10 mouse cellular contexts compared by ENCODE assay signal in the genomic region with DNA sequence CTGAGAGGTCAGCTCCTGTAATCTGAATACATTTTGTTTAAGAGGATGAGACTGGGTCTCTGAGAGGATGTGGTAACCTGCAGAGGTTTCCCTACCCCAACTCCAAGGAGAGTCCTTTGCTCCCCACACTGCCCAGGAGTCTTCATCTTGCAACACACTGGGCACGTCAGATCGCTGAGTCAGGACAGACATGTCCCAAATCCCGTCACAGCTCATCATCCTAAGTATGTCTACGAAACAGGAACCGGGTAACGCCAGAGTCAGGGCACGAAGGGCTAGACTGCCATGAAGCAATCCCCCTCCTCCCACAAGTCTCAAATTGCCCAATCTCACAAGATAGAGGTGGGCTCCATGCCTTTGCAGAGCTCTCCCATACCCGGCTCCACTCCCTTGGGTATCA. TPM values are rescaled to one million over a fixed set of nuclear protein-coding genes. Genes with fewer than 3 reads are reported as not detected.
A peak's percentile ranks its signal among the peaks of the same experiment; 100 is the strongest.
DNase-seq lines count a peak whose midpoint lies in the region; ATAC-seq and TF ChIP-seq lines count a peak whose summit lies in the region.
"Had no signal": no experiment of that assay in that cellular context is flagged by ENCODE, and none has a peak within 500 bp of the region (broad histone marks: within the 10 kb centered on the region; RNA-seq: fewer than 3 reads in every experiment).

No protein-coding gene starts in this region.

- 82% methylated on average over 8 of the region's 8 CpGs for WGBS in heart, embryonic 12.5 days
- WGBS in lung, adult 2 months: 74% methylated on average over 8 of the region's 8 CpGs
- 69% methylated on average over 8 of the region's 8 CpGs for WGBS in liver, embryonic 16.5 days (ENCODE audit: insufficient replicate concordance)
- 85% methylated on average over 8 of the region's 8 CpGs for WGBS in stomach, embryonic 14.5 days

- peaks cover 27% of the 10 kb centered on the region for H3K4me1 ChIP-seq in heart, embryonic 12.5 days (replicated peaks)
- H3K4me1 ChIP-seq in lung, adult 2 months (ENCODE audit: control insufficient read depth, insufficient read depth, low read length): peaks cover 13% of the 10 kb centered on the region
- H3K4me1 ChIP-seq in liver, embryonic 16.5 days (ENCODE audit: control insufficient read depth, low read depth, low read length): peaks cover 25% of the 10 kb centered on the region
- H3K4me1 ChIP-seq in stomach, embryonic 14.5 days (ENCODE audit: control insufficient read depth, insufficient read depth, low read length): peaks cover 18% of the 10 kb centered on the region

- peaks cover 46% of the 10 kb centered on the region for H3K36me3 ChIP-seq in heart, embryonic 12.5 days
- peaks cover 34% of the 10 kb centered on the region for H3K36me3 ChIP-seq in liver, embryonic 16.5 days (ENCODE audit: control insufficient read depth, insufficient read depth)
- peaks cover 36% of the 10 kb centered on the region for H3K36me3 ChIP-seq in stomach, embryonic 14.5 days (ENCODE audit: control insufficient read depth, insufficient read depth, low read length)

- ATAC-seq in heart, embryonic 12.5 days (ENCODE audit: insufficient number of reproducible peaks, low FRiP score): no peak
- ATAC-seq in liver, embryonic 16.5 days (ENCODE audit: low read depth): no peak
- no peak for ATAC-seq in stomach, embryonic 14.5 days (ENCODE audit: insufficient number of reproducible peaks, insufficient read depth, low FRiP score, low read depth)

- no peak for TF ChIP-seq POLR2A in lung, adult 2 months (IDR thresholded peaks at IDR 0.05; ENCODE audit: borderline replicate concordance, extremely low read depth, low read depth, low read length)

- no peak for DNase-seq in heart, adult 9 months (ENCODE audit: low spot score in 2 of 2)
- DNase-seq in lung, adult 18-20 months: peak; percentile 16
- no peak for DNase-seq in lung, adult 2 months
- DNase-seq in urinary bladder, postnatal 25 days (ENCODE audit: low spot score): no peak
- DNase-seq in frontal cortex, postnatal 36 days (ENCODE audit: low spot score in 2 of 2): no peak
- DNase-seq: gastrocnemius, postnatal 14 days had no signal

- no peaks in the 10 kb centered on the region for H3K27me3 ChIP-seq in heart, embryonic 12.5 days (replicated peaks)
- no peaks in the 10 kb centered on the region for H3K27me3 ChIP-seq in liver, embryonic 16.5 days (ENCODE audit: control insufficient read depth, insufficient read depth, low read depth, low read length)
- H3K27me3 ChIP-seq in stomach, embryonic 14.5 days (ENCODE audit: control insufficient read depth, insufficient read depth, low read length): no peaks in the 10 kb centered on the region

- no peaks in the 10 kb centered on the region for H3K9me3 ChIP-seq in heart, embryonic 12.5 days (replicated peaks)
- H3K9me3 ChIP-seq in liver, embryonic 16.5 days (replicated peaks; ENCODE audit: control insufficient read depth, low read length): no peaks in the 10 kb centered on the region
- H3K9me3 ChIP-seq in stomach, embryonic 14.5 days (ENCODE audit: control insufficient read depth, low read depth, low read length): no peaks in the 10 kb centered on the region

- no peak overlapping the region for H3K9ac ChIP-seq in heart, embryonic 12.5 days
- peak overlapping the region; percentile 18; the same call in 1 of the 2 replicates for H3K9ac ChIP-seq in liver, embryonic 16.5 days (ENCODE audit: low read depth, low read length)
- H3K9ac ChIP-seq in stomach, embryonic 14.5 days (replicated peaks; ENCODE audit: low read depth, low read length): no peak overlapping the region

- no peak overlapping the region for H3K4me3 ChIP-seq in heart, embryonic 12.5 days
- no peak overlapping the region for H3K4me3 ChIP-seq in lung, adult 2 months (replicated peaks; ENCODE audit: extremely low read depth, low read depth, low read length)
- peak overlapping the region; percentile 82 for H3K4me3 ChIP-seq in liver, embryonic 16.5 days (ENCODE audit: low read depth, low read length)
- H3K4me3 ChIP-seq in stomach, embryonic 14.5 days (ENCODE audit: low read depth, low read length): no peak overlapping the region
- H3K4me3 ChIP-seq: myocyte had no signal

- H3K4me2 ChIP-seq in heart, embryonic 12.5 days: 0 out of 2 replicates have a peak overlapping the region, but pooled peaks have one; percentile 84
- peak overlapping the region; percentile 72 for H3K4me2 ChIP-seq in liver, embryonic 16.5 days (ENCODE audit: low read depth, low read length)
- 0 out of 2 replicates have a peak overlapping the region, but pooled peaks have one; percentile 70 for H3K4me2 ChIP-seq in stomach, embryonic 14.5 days (replicated peaks; ENCODE audit: low read depth, low read length)

- TF ChIP-seq CTCF in lung, adult 2 months (IDR thresholded peaks at IDR 0.05; ENCODE audit: insufficient read depth, low read length): no peak

- H3K27ac ChIP-seq in heart, embryonic 12.5 days (ENCODE audit: poor library complexity, severe bottlenecking): no peak overlapping the region
- H3K27ac ChIP-seq in liver, embryonic 16.5 days (ENCODE audit: low read length): peak overlapping the region; percentile 25; the same call in 1 of the 2 replicates
- no peak overlapping the region for H3K27ac ChIP-seq in stomach, embryonic 14.5 days (ENCODE audit: low read length)

RNA-seq across cellular contexts. Expression of a gene that starts 2.5 kb away (rescaled TPM):
- polyA plus RNA-seq in heart, embryonic 12.5 days (2016; fragmentation: Nextera tagmentation; extraction: Ambion mirVana): 142 and 147 TPM in 2 replicates
- polyA plus RNA-seq in lung, adult 2 months (2012; rRNA removed): 41.6 and 59.7 TPM in 2 replicates
- polyA plus RNA-seq in liver, embryonic 16.5 days (2015; fragmentation: Nextera tagmentation; extraction: Ambion mirVana): 90.6 and 92.1 TPM in 2 replicates
- 187 and 192 TPM in 2 replicates for polyA plus RNA-seq in stomach, embryonic 14.5 days (2014; fragmentation: Nextera tagmentation; extraction: Ambion mirVana)

RNA-seq across cellular contexts. Expression of a gene that starts 46.5 kb away (rescaled TPM):
- 7.0 and 7.6 TPM in 2 replicates for polyA plus RNA-seq in heart, embryonic 12.5 days (2016; fragmentation: Nextera tagmentation; extraction: Ambion mirVana)
- 1.9 and 2.3 TPM in 2 replicates for polyA plus RNA-seq in lung, adult 2 months (2012; rRNA removed)
- 0.08 and 0.19 TPM in 2 replicates for polyA plus RNA-seq in liver, embryonic 16.5 days (2015; fragmentation: Nextera tagmentation; extraction: Ambion mirVana)
- polyA plus RNA-seq in stomach, embryonic 14.5 days (2014; fragmentation: Nextera tagmentation; extraction: Ambion mirVana): 0.71 and 0.73 TPM in 2 replicates

Comparison
In these comparisons a context has a peak if more than half of its experiments do, and no peak if none do; other contexts are left out.
1. DNase-seq: peak in lung, adult 18-20 months (2 of 2); none in heart, adult 9 months (0 of 2), lung, adult 2 months (single experiment), urinary bladder, postnatal 25 days (single experiment) and frontal cortex, postnatal 36 days (0 of 2).
2. Peak in every context shown above with its lines, with median percentiles within 50 percentile points of each other: H3K4me2 ChIP-seq.